Mouse (Mus musculus) bone marrow, adult 2 months (tissue): ENCODE measurements around the gene Mettl17.

Experiments used
- CTCF ChIP-seq: fragments of 200-500 bp; IDR thresholded peaks from 2 replicates; pipeline ENCODE4 v1.5.1; 2011; ENCODE audit warnings: low read length, control low read depth; ENCODE audit not compliant: control insufficient read depth, insufficient read depth
- POLR2A ChIP-seq: fragments of 200-500 bp; IDR thresholded peaks from 2 replicates; pipeline ENCODE4 v1.6.1; 2011; ENCODE audit warnings: low read depth, mild to moderate bottlenecking, control low read depth, low read length, borderline replicate concordance; ENCODE audit not compliant: control insufficient read depth

DNA sequence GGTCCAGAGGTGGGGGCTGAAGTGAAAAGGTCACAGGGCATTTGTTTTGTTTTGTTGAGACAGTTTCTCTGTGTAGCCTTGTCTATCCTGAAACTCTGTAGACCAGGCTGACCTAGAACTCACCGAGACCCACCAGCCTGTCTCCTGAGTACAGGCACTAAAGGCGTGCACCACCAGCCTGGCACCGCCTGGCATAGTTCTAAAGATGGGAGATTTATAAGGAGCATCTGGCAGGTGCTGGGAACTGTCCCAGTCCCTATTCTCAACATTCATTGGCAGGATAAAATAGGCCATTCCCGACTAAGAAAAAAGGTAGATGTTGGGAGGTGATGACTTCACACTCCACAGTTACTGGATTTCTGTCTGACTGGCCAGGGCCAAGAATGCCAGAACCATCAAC is 34.3 kb downstream of the Mettl17 start:
- no peak for TF ChIP-seq CTCF
- no peak for TF ChIP-seq POLR2A
